ENCODE assay signal across 15 mouse cellular contexts in the genomic region with DNA sequence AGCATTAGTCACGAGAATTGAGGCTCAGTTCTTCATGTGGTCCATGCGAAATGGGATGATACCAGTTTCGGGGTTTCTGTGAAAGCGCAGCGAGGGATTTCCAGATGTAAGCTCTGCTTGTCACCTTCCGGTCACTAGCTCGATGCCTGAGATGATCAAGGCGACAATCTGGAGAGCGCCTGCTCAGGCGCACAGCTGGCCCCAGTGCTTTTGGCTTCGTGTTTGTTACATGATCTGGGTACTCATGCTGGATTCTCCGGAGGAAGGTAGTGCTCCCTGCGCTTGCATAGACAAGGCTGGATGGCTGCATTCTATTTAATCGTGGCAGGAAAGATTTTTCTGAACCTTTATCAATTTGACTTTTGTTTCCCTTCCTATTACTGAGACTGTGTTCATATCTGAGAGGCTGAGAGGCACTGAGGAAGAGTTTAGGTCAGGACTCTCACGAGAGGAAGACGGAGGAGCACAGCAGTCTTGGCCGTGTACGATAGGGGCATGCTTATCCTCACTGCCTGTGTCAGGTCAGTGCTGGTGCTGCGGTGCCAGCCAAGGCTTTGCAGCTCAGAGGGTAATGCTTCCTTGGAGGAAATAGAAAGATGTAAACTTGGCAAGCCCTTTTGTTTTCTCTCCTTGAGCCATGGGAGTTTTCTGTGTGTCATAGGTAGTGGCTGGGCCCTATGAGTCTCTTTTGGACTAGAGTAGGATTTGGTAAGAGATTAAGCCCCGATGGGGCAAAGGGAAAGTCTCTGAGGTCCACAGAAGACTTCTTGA.
DNase-seq lines count a peak whose midpoint lies in the region; ATAC-seq and TF ChIP-seq lines count a peak whose summit lies in the region.
"Had no signal": no experiment of that assay in that cellular context is flagged by ENCODE, and none has a peak within 500 bp of the region (broad histone marks: within the 10 kb centered on the region; RNA-seq: fewer than 3 reads in every experiment).

No protein-coding gene starts in this region.

- H3K9me3 ChIP-seq in lung, postnatal 0 days (ENCODE audit: low read length) = no peaks in the 10 kb centered on the region
- H3K9me3 ChIP-seq: forebrain, embryonic 10.5 days; heart, embryonic 12.5 days; limb, embryonic 12.5 days; neural tube, embryonic 13.5 days had no signal

- H3K4me1 ChIP-seq in lung, postnatal 0 days (ENCODE audit: insufficient read depth, low read depth, low read length) = peaks cover 12% of the 10 kb centered on the region
- H3K4me1 ChIP-seq in bone marrow macrophage, adult 2 months (ENCODE audit: control insufficient read depth, insufficient read depth, low read length) = peaks cover 64% of the 10 kb centered on the region
- H3K4me1 ChIP-seq in small intestine, adult 2 months (ENCODE audit: control insufficient read depth, insufficient read depth, insufficient read length, low read length) = no peaks in the 10 kb centered on the region
- H3K4me1 ChIP-seq: forebrain, embryonic 10.5 days had no signal

- H3K27ac ChIP-seq in lung, postnatal 0 days (ENCODE audit: low read length) = no peak overlapping the region
- peak overlapping the region; percentile 85 for H3K27ac ChIP-seq in bone marrow macrophage, adult 2 months (ENCODE audit: insufficient read depth, low read depth, low read length)
- 0 out of 2 replicates have a peak overlapping the region, but pooled peaks have one; percentile 15 for H3K27ac ChIP-seq in small intestine, adult 2 months (ENCODE audit: insufficient read depth, low read depth, low read length)
- H3K27ac ChIP-seq: forebrain, embryonic 10.5 days; limb, embryonic 12.5 days; neural tube, embryonic 13.5 days had no signal

- H3K36me3 ChIP-seq in lung, postnatal 0 days (ENCODE audit: insufficient read depth, low read length) = no peaks in the 10 kb centered on the region
- no peaks in the 10 kb centered on the region for H3K36me3 ChIP-seq in small intestine, adult 2 months (ENCODE audit: control insufficient read depth, insufficient read depth, low read length)
- H3K36me3 ChIP-seq: forebrain, embryonic 10.5 days; heart, embryonic 12.5 days; limb, embryonic 12.5 days; neural tube, embryonic 13.5 days had no signal

- TF ChIP-seq CTCF in lung, postnatal 0 days (IDR thresholded peaks at IDR 0.05) = no peak
- no peak for TF ChIP-seq CTCF in bone marrow macrophage, adult 2 months (IDR thresholded peaks at IDR 0.05; ENCODE audit: low read depth, low read length)
- TF ChIP-seq CTCF in small intestine, adult 2 months (IDR thresholded peaks at IDR 0.05; ENCODE audit: extremely low read depth, insufficient read length, insufficient replicate concordance, low read depth, low read length) = no peak

- ATAC-seq in lung, postnatal 0 days = peak; percentile 56; the same call in 1 of the 2 replicates

- 75% methylated on average over 20 of the region's 20 CpGs for WGBS in lung, postnatal 0 days
- WGBS in small intestine, adult 2 months = 81% methylated on average over 20 of the region's 20 CpGs

- H3K4me3 ChIP-seq in lung, postnatal 0 days (ENCODE audit: low read depth, low read length) = no peak overlapping the region
- no peak overlapping the region for H3K4me3 ChIP-seq in bone marrow macrophage, adult 2 months (ENCODE audit: insufficient read depth, low read length)
- no peak overlapping the region for H3K4me3 ChIP-seq in small intestine, adult 2 months (ENCODE audit: low read depth, low read length)
- H3K4me3 ChIP-seq: forebrain, embryonic 10.5 days; heart, embryonic 12.5 days; limb, embryonic 12.5 days; neural tube, embryonic 13.5 days had no signal

- H3K9ac ChIP-seq in lung, postnatal 0 days (replicated peaks; ENCODE audit: low read depth) = no peak overlapping the region
- H3K9ac ChIP-seq: heart, embryonic 12.5 days; limb, embryonic 12.5 days; neural tube, embryonic 13.5 days had no signal

- DNase-seq in gastrocnemius, adult 18-20 months (ENCODE audit: low spot score) = peak; percentile 63
- no peak for DNase-seq in gastrocnemius, postnatal 10 days
- DNase-seq in lung, postnatal 0 days (ENCODE audit: low spot score) = peak; percentile 19
- DNase-seq in lung, postnatal 14 days = no peak
- no peak for DNase-seq in spleen, adult 12 weeks (ENCODE audit: low spot score)
- DNase-seq: adrenal gland, postnatal 25 days; B cell, adult 2 months; cerebellum, postnatal 14 days; thymus, postnatal 36 days had no signal

- H3K27me3 ChIP-seq in lung, postnatal 0 days (replicated peaks; ENCODE audit: insufficient read depth, low read length) = no peaks in the 10 kb centered on the region
- no peaks in the 10 kb centered on the region for H3K27me3 ChIP-seq in small intestine, adult 2 months (ENCODE audit: control insufficient read depth, insufficient read depth, low read length)
- H3K27me3 ChIP-seq: heart, embryonic 12.5 days; limb, embryonic 12.5 days; neural tube, embryonic 13.5 days had no signal

- TF ChIP-seq EP300 in lung, postnatal 0 days (IDR thresholded peaks at IDR 0.05) = 0 out of 2 replicates have a peak, but pooled peaks have one; percentile 22

- H3K4me2 ChIP-seq in lung, postnatal 0 days (replicated peaks; ENCODE audit: low read depth, low read length) = no peak overlapping the region
- H3K4me2 ChIP-seq: heart, embryonic 12.5 days; limb, embryonic 12.5 days; neural tube, embryonic 13.5 days had no signal

- no peak for TF ChIP-seq POLR2A in bone marrow macrophage, adult 2 months (IDR thresholded peaks at IDR 0.05; ENCODE audit: borderline replicate concordance, low read depth, low read length)
- no peak for TF ChIP-seq POLR2A in small intestine, adult 2 months (IDR thresholded peaks at IDR 0.05; ENCODE audit: low read depth, low read length)

Comparison
In these comparisons a context has a peak if more than half of its experiments do, and no peak if none do; other contexts are left out.
1. DNase-seq: peak in gastrocnemius, adult 18-20 months (single experiment) and lung, postnatal 0 days (single experiment); none in gastrocnemius, postnatal 10 days (single experiment), lung, postnatal 14 days (single experiment) and spleen, adult 12 weeks (single experiment).